Mouse (Mus musculus) ovary, adult 18-20 months (tissue): ENCODE measurements around the gene Crygd.
A peak's percentile ranks its signal among the peaks of the same experiment; 100 is the strongest.

Experiments used
- DNase-seq: peaks from one replicate; pipeline ENCODE4 v3.0.0; 2022; ENCODE audit warnings: low spot score, mixed read lengths

The Crygd gene

GRCm38 (mm10) chr1:65043433-65043832, 19.8 kb downstream of the Crygd start:
- DNase-seq, result peak; percentile 82

- no peak for DNase-seq
Observed at GRCm38 (mm10) chr1:65041837-65042236, 21.4 kb downstream of the Crygd start.

- peak; percentile 97 for DNase-seq
Observed at GRCm38 (mm10) chr1:65040806-65041205, 22.4 kb downstream of the Crygd start.

GRCm38 (mm10) chr1:65039679-65040078, 23.6 kb downstream of the Crygd start:
- no peak for DNase-seq

- no peak for DNase-seq
Observed at GRCm38 (mm10) chr1:65037542-65037941, 25.7 kb downstream of the Crygd start.

- DNase-seq, result no peak
Observed at GRCm38 (mm10) chr1:65035513-65035912, 27.7 kb downstream of the Crygd start.

- peak; percentile 85 for DNase-seq
Observed at GRCm38 (mm10) chr1:65032641-65033040, 30.6 kb downstream of the Crygd start, which contains the start of gene Akr1cl. TSS of gene Akr1cl (minus strand) at chr1:65032759.

GRCm38 (mm10) chr1:65028206-65028605, 35.0 kb downstream of the Crygd start:
- DNase-seq, result no peak

GRCm38 (mm10) chr1:65012726-65013125, 50.5 kb downstream of the Crygd start:
- no peak for DNase-seq
